Mouse (Mus musculus) heart, embryonic 10.5 days (tissue): ENCODE measurements around the gene Syf2. TPM values are rescaled to one million over a fixed set of nuclear protein-coding genes. Genes with fewer than 3 reads are reported as not detected.
A peak's percentile ranks its signal among the peaks of the same experiment; 100 is the strongest.

ENCODE experiments used
- DNase-seq: peaks from one replicate; pipeline ENCODE4 v3.0.0-alpha.2; 2017; ENCODE audit warnings: low spot score
- H3K27ac ChIP-seq: fragments of 300-500 bp; sonication (generic); 2 replicates; pipeline ENCODE4 v1.5.1; 2016; ENCODE audit warnings: mild to moderate bottlenecking
- H3K27me3 ChIP-seq: fragments of 300-500 bp; sonication (generic); 2 replicates; pipeline ENCODE4 v1.6.1; 2016; ENCODE audit warnings: mild to moderate bottlenecking; ENCODE audit not compliant: poor library complexity, insufficient read depth, severe bottlenecking
- H3K36me3 ChIP-seq: fragments of 300-500 bp; sonication (generic); 2 replicates; pipeline ENCODE4 v1.6.1; 2016; ENCODE audit warnings: mild to moderate bottlenecking, moderate library complexity
- H3K4me1 ChIP-seq: fragments of 300-500 bp; sonication (generic); 2 replicates; pipeline ENCODE4 v1.6.1; 2016; ENCODE audit warnings: mild to moderate bottlenecking
- H3K4me3 ChIP-seq: fragments of 300-500 bp; sonication (generic); 2 replicates; pipeline ENCODE4 v1.5.1; 2016; ENCODE audit warnings: mild to moderate bottlenecking, moderate library complexity
- H3K9me3 ChIP-seq: fragments of 300-500 bp; sonication (generic); 2 replicates; pipeline ENCODE4 v1.6.1; 2016; ENCODE audit warnings: mild to moderate bottlenecking, moderate library complexity
- WGBS: fragments of 180-500 bp; shearing (Covaris S2); methylation state at CpG from one replicate; pipeline ENCODE4 v1.1.7; 2016; 5-methylcytosine and 5-hydroxymethylcytosine counted together
- polyA plus RNA-seq: library from polyadenylated mRNA; unstranded; fragments of >200 nt; fragmentation: Nextera tagmentation; extraction: Ambion mirVana; gene quantifications from 2 replicates; pipeline ENCODE4 v1.2.1, GENCODE M21; 2016

Gene Syf2
- polyA plus RNA-seq, 1 experiment from 2014 or later: 63.0 TPM

GRCm38 (mm10) chr4:134927815-134928463 is 2.8 kb upstream of the Syf2 start:
- WGBS: 68% methylated on average over 5 of the region's 5 CpGs
- H3K4me1 ChIP-seq: peaks cover 28% of the 10 kb centered on the region
- no peaks in the 10 kb centered on the region for H3K27me3 ChIP-seq
- H3K9me3 ChIP-seq: no peaks in the 10 kb centered on the region
- H3K27ac ChIP-seq: no peak overlapping the region
- H3K36me3 ChIP-seq: peaks cover 53% of the 10 kb centered on the region
- no peak overlapping the region for H3K4me3 ChIP-seq
- no peak for DNase-seq

- H3K27me3 ChIP-seq: no peaks in the 10 kb centered on the region
- H3K4me1 ChIP-seq: peaks cover 28% of the 10 kb centered on the region
- no peak overlapping the region for H3K27ac ChIP-seq
- no peak overlapping the region for H3K4me3 ChIP-seq
- peaks cover 56% of the 10 kb centered on the region for H3K36me3 ChIP-seq
- DNase-seq: no peak
- WGBS: 71% methylated on average over 1 of the region's 1 CpGs
- H3K9me3 ChIP-seq: no peaks in the 10 kb centered on the region
These were observed 2.2 kb upstream of the Syf2 start for GRCm38 (mm10) chr4:134928464-134928836.

- H3K27ac ChIP-seq: no peak overlapping the region
- no peaks in the 10 kb centered on the region for H3K9me3 ChIP-seq
- no peak for DNase-seq
These were observed 1.2 kb upstream of the Syf2 start for GRCm38 (mm10) chr4:134929536-134929935.

GRCm38 (mm10) chr4:134930190-134930589 is 508 bp upstream of the Syf2 start:
- Histone ChIP-seq H3K4me1 (peaks cover 26% of the 10 kb centered on the region), H3K27me3 (no peaks in the 10 kb centered on the region), H3K9me3 (no peaks in the 10 kb centered on the region), H3K27ac (peak overlapping the region; percentile 91; the same call in 1 of the 2 replicates), H3K4me3 (peak overlapping the region; percentile 97), H3K36me3 (peaks cover 63% of the 10 kb centered on the region)
- DNase-seq: no peak
- 25% methylated on average over 9 of the region's 9 CpGs for WGBS

More at GRCm38 (mm10) chr4:134929536-134929935, 1.2 kb upstream of the Syf2 start:
- peaks cover 61% of the 10 kb centered on the region for H3K36me3 ChIP-seq
- H3K4me1 ChIP-seq: peaks cover 28% of the 10 kb centered on the region
- H3K4me3 ChIP-seq: no peak overlapping the region
- WGBS: 76% methylated on average over 4 of the region's 4 CpGs
- H3K27me3 ChIP-seq: no peaks in the 10 kb centered on the region

GRCm38 (mm10) chr4:134937240-134938176 is 6.8 kb downstream of the Syf2 start:
- Histone ChIP-seq H3K36me3 (peaks cover 46% of the 10 kb centered on the region), H3K27me3 (peaks cover 20% of the 10 kb centered on the region), H3K9me3 (no peaks in the 10 kb centered on the region), H3K27ac (peak overlapping the region; percentile 60), H3K4me1 (peaks cover 20% of the 10 kb centered on the region), H3K4me3 (0 out of 2 replicates have a peak overlapping the region, but pooled peaks have one; percentile 18)
- 58% methylated on average over 17 of the region's 17 CpGs for WGBS
- peak; percentile 80 for DNase-seq

- Histone ChIP-seq H3K4me3 (no peak overlapping the region), H3K4me1 (peaks cover 20% of the 10 kb centered on the region), H3K27me3 (peaks cover 44% of the 10 kb centered on the region), H3K36me3 (peaks cover 25% of the 10 kb centered on the region), H3K27ac (no peak overlapping the region), H3K9me3 (no peaks in the 10 kb centered on the region)
- 70% methylated on average over 9 of the region's 9 CpGs for WGBS
- DNase-seq: no peak
These were observed 9.2 kb downstream of the Syf2 start for GRCm38 (mm10) chr4:134939900-134940299.

- no peaks in the 10 kb centered on the region for H3K36me3 ChIP-seq
- H3K27ac ChIP-seq: no peak overlapping the region
- H3K9me3 ChIP-seq: no peaks in the 10 kb centered on the region
- no peak overlapping the region for H3K4me3 ChIP-seq
- H3K4me1 ChIP-seq: peaks cover 8% of the 10 kb centered on the region; the same call in 1 of the 2 replicates
- 42% methylated on average over 27 of the region's 27 CpGs for WGBS
- peaks cover 52% of the 10 kb centered on the region for H3K27me3 ChIP-seq
- no peak for DNase-seq
These were observed 13.2 kb downstream of the Syf2 start for GRCm38 (mm10) chr4:134943758-134944538.

- WGBS: 11% methylated on average over 17 of the region's 17 CpGs
- Histone ChIP-seq H3K9me3 (no peaks in the 10 kb centered on the region), H3K4me1 (peaks cover 12% of the 10 kb centered on the region), H3K36me3 (no peaks in the 10 kb centered on the region), H3K4me3 (peak overlapping the region; percentile 46), H3K27ac (peak overlapping the region; percentile 57; the same call in 1 of the 2 replicates), H3K27me3 (peaks cover 42% of the 10 kb centered on the region)
- peak; percentile 86 for DNase-seq
These were observed 15.5 kb downstream of the Syf2 start for GRCm38 (mm10) chr4:134946024-134946744.

GRCm38 (mm10) chr4:134950518-134951091 is 19.9 kb downstream of the Syf2 start:
- Histone ChIP-seq H3K27ac (peak overlapping the region; percentile 79), H3K36me3 (no peaks in the 10 kb centered on the region), H3K9me3 (no peaks in the 10 kb centered on the region), H3K27me3 (peaks cover 24% of the 10 kb centered on the region), H3K4me3 (no peak overlapping the region), H3K4me1 (peaks cover 12% of the 10 kb centered on the region)
- DNase-seq: peak; percentile 90
- WGBS: 26% methylated on average over 11 of the region's 11 CpGs

GRCm38 (mm10) chr4:134954461-134954860 is 23.8 kb downstream of the Syf2 start:
- no peak overlapping the region for H3K27ac ChIP-seq
- peaks cover 7% of the 10 kb centered on the region for H3K4me1 ChIP-seq
- H3K27me3 ChIP-seq: peaks cover 49% of the 10 kb centered on the region
- DNase-seq: peak; percentile 70
- no peak overlapping the region for H3K4me3 ChIP-seq
- no peaks in the 10 kb centered on the region for H3K36me3 ChIP-seq
- 30% methylated on average over 15 of the region's 15 CpGs for WGBS
- no peaks in the 10 kb centered on the region for H3K9me3 ChIP-seq

GRCm38 (mm10) chr4:134955196-134955595 is 24.5 kb downstream of the Syf2 start:
- Histone ChIP-seq H3K27me3 (peaks cover 52% of the 10 kb centered on the region), H3K27ac (no peak overlapping the region), H3K9me3 (no peaks in the 10 kb centered on the region), H3K4me1 (peaks cover 7% of the 10 kb centered on the region), H3K4me3 (no peak overlapping the region), H3K36me3 (no peaks in the 10 kb centered on the region)
- WGBS: 94% methylated on average over 2 of the region's 2 CpGs
- DNase-seq: no peak

- DNase-seq: no peak
- H3K4me1 ChIP-seq: peaks cover under 1% of the 10 kb centered on the region
- H3K4me3 ChIP-seq: no peak overlapping the region
- no peaks in the 10 kb centered on the region for H3K9me3 ChIP-seq
- peaks cover 57% of the 10 kb centered on the region for H3K27me3 ChIP-seq
- H3K36me3 ChIP-seq: no peaks in the 10 kb centered on the region
- H3K27ac ChIP-seq: no peak overlapping the region
- WGBS: 69% methylated on average over 3 of the region's 3 CpGs
These were observed 25.1 kb downstream of the Syf2 start for GRCm38 (mm10) chr4:134955845-134956244.
